Mouse (Mus musculus) cerebellum, postnatal 4 days (tissue): ENCODE data around the gene Kcnk4.

ENCODE experiments used
- DNase-seq, 2 experiments: peaks; one replicate each; pipeline ENCODE4 v3.0.0; 2022; ENCODE audit warnings: low spot score in 2 of 2, mixed read lengths in 1 of 2

Gene Kcnk4

DNA sequence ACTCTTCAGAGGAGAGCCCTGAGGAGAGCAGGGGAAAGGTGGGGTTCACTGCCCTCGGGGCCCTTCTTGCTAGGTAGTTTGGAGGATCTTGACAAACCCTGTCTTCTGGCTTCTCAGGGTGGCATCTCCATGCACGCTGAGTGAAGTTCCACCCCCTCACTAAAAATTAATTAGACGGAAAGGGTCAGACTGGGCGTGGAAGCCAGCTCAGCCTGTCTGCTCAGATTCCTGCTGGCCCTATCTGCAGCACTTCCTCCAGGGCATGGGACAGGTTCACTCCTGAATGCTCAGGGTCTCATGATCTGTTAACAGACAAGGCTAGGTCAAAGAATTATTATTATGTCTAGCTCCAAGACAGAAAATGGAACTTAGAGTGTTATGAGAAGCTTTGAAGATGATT is 41.8 kb downstream of the Kcnk4 start:
- DNase-seq, result no peak

DNA sequence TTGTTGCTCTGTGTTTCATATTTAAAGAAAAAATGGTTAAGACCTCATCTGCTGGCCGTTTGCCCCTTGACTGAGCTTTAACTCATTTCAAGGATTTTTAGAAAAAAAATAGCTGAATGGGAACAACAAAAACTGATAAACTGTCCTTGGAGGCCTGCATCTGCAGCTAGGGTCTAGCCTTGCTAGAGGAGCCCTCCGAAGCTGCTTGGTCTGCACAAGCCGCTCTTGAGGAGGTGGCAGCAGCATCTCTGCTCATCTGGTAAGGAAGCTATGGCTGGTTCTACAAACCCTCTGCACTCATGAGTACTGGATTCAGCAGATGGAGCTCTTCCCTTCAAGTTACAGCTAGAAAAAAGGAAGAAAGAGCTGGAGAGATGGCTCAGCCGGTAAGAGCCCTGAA is 56.4 kb downstream of the Kcnk4 start:
- DNase-seq, result no peak

DNA sequence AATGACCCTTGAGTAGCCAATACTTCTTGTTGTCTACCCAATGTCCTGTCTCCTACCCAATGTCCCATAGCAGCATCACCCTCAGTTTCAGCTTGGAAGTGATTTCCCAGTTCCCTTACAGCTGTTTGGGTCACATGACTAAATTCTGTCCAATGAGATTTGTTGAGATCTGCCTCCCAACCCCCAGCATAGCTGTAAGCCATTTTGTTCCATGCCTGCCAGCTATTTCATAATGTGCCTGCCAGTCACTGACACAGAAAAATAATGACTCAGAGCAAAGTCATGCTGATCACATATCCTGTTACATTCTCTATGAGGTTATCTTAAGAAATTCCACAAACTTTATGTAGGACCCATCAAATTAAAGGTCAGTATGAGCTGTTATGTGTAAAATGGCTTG is 57.5 kb downstream of the Kcnk4 start:
- no peak for DNase-seq

DNA sequence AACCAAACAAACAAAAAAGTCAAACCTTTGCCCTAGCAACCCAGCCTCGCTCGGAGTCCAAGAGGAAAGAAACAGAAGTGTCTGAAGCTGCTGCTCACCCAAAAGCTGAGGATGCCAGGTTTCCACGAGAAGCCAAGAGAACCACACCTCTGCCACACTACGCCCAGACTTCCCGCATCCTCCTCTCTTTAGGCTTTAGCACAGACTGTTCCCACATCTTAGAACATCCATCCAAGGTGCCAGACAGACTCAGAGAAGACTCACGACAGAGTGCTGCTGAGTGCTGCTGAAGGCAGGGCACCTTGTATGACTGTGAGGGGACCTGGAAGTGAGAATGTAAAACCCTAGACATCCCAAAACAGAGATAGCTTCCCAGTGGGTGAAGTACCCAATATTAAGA is 58.5 kb downstream of the Kcnk4 start:
- DNase-seq, result no peak

DNA sequence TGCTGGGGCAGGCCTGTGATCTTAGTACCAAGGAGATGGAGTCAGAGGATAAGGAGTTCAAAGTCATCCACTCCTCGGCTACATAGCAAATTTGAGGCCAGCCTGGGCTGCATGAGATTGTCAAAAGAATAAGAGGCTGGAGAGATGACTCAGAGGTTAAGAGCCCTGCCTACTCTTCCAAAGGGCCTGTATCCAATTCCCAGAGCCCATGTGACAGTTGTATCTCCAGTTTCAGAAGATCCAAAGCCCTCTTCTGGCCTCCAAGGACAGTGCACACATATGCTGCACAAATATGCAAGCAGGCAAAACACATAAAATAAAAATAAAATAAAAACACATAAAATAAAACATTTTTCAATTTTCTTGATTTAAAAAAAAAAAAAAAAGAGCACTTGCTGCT is 60.1 kb downstream of the Kcnk4 start:
- no peak for DNase-seq
